Mouse (Mus musculus): ENCODE data around the gene Gm48552. TPM values are rescaled to one million over a fixed set of nuclear protein-coding genes. Genes with fewer than 3 reads are reported as not detected.

The Gm48552 gene
- total and polyA plus RNA-seq, 3 experiments, result 0.46 to 1.1 (median 0.98) TPM

GRCm38 (mm10) chr10:81356352-81356990 is 32.3 kb upstream of the Gm48552 start:
- H3K9me3 ChIP-seq (replicated peaks; ENCODE audit: low read length), result no peaks in the 10 kb centered on the region
- H3K4me2 ChIP-seq (ENCODE audit: insufficient read depth, low read depth, poor library complexity, severe bottlenecking), result peak overlapping the region; percentile 58
- H3K9ac ChIP-seq (ENCODE audit: insufficient read depth, low read depth), result peak overlapping the region; percentile 41
- no peaks in the 10 kb centered on the region for H3K27me3 ChIP-seq (replicated peaks)
- peak overlapping the region; percentile 43 for H3K27ac ChIP-seq (ENCODE audit: insufficient read depth, low read depth)
- peak overlapping the region; percentile 27 to 92 (median 37) for H3K4me3 ChIP-seq (replicated peaks in 1 of 3; ENCODE audit: low read depth in 2 of 3, low read length in 2 of 3, poor library complexity in 1 of 3)
- no peaks in the 10 kb centered on the region; the same call in 1 of the 2 replicates for H3K79me2 ChIP-seq (replicated peaks; ENCODE audit: control insufficient read depth, extremely low read depth, insufficient read depth, poor library complexity, severe bottlenecking)
- H3K4me1 ChIP-seq (ENCODE audit: control insufficient read depth in 1 of 2, insufficient read depth in 2 of 2), result peaks cover 22 to 67% of the 10 kb centered on the region in 2 experiments
- peaks cover 7 to 21% of the 10 kb centered on the region in 2 experiments for H3K36me3 ChIP-seq (replicated peaks in 1 of 2; ENCODE audit: control insufficient read depth in 1 of 2, insufficient read depth in 1 of 2, low read length in 1 of 2)
- peak; percentile 86 for DNase-seq (ENCODE audit: extremely low read depth)
- in situ Hi-C loops (cut with MboI; ENCODE audit: low pct_ligation_motif_present, low pct_unique_long_range_greater_than_20kb, low sequenced_read_pairs), result loop anchor here (10.0 kb wide), 1 partner anchor 162 kb away; no protein-coding TSS in a partner anchor
- TF ChIP-seq MYC (IDR thresholded peaks at IDR 0.05; ENCODE audit: low read depth, low read length) (peak; percentile 97), ETS1 (conservative IDR thresholded peaks at IDR 0.05; ENCODE audit: low read depth, low read length) (0 out of 2 replicates have a peak, but pooled peaks have one; percentile 39), USF2 (conservative IDR thresholded peaks at IDR 0.05; ENCODE audit: low read depth, low read length) (0 out of 2 replicates have a peak, but pooled peaks have one; percentile 18), JUN (IDR thresholded peaks at IDR 0.05; ENCODE audit: insufficient read depth, low read depth, low read length) (no peak), GABPA (IDR thresholded peaks at IDR 0.05; ENCODE audit: insufficient replicate concordance, low read depth, low read length) (no peak), USF1 (IDR thresholded peaks at IDR 0.05; ENCODE audit: low read depth, low read length) (0 out of 2 replicates have a peak, but pooled peaks have one; percentile 11), POLR2A (IDR thresholded peaks at IDR 0.05; ENCODE audit: low read depth, low read length) (peak; percentile 46; the same call in 1 of the 2 replicates), UBTF (IDR thresholded peaks at IDR 0.05; ENCODE audit: low read depth, low read length) (no peak), BHLHE40 (IDR thresholded peaks at IDR 0.05; ENCODE audit: low read depth, low read length) (peak; percentile 82), TCF12 (IDR thresholded peaks at IDR 0.05; ENCODE audit: low read depth, low read length) (peak; percentile 59; the same call in 1 of the 2 replicates), EP300 (IDR thresholded peaks at IDR 0.05; ENCODE audit: low read length) (no peak), MEF2A (IDR thresholded peaks at IDR 0.05; ENCODE audit: borderline replicate concordance, low read depth, low read length) (0 out of 2 replicates have a peak, but pooled peaks have one; percentile 12), ZNF384 (IDR thresholded peaks at IDR 0.05; ENCODE audit: low read depth, low read length) (no peak), MXI1 (IDR thresholded peaks at IDR 0.05; ENCODE audit: low read depth, low read length) (peak; percentile 81; the same call in 1 of the 2 replicates), SIN3A (IDR thresholded peaks at IDR 0.05; ENCODE audit: low read length) (peak; percentile 53; the same call in 1 of the 2 replicates), RCOR1 (conservative IDR thresholded peaks at IDR 0.05; ENCODE audit: low read depth, low read length) (no peak), NRF1 (IDR thresholded peaks at IDR 0.05; ENCODE audit: low read depth, low read length) (peak; percentile 67), NELFE (IDR thresholded peaks at IDR 0.05; ENCODE audit: low read depth, low read length) (no peak), KAT2A (IDR thresholded peaks at IDR 0.05; ENCODE audit: insufficient replicate concordance, low read length) (no peak), IRF4 (IDR thresholded peaks at IDR 0.05; ENCODE audit: low read depth, low read length) (no peak), HCFC1 (IDR thresholded peaks at IDR 0.05; ENCODE audit: low read depth, low read length) (no peak), TBP (conservative IDR thresholded peaks at IDR 0.05; ENCODE audit: low read depth, low read length) (0 out of 2 replicates have a peak, but pooled peaks have one; percentile 36), JUND (conservative IDR thresholded peaks at IDR 0.05; ENCODE audit: low read depth, low read length) (no peak), SMC3 (IDR thresholded peaks at IDR 0.05; ENCODE audit: low read depth, low read length) (no peak), ZMIZ1 (IDR thresholded peaks at IDR 0.05; ENCODE audit: low read depth, low read length) (no peak), E2F4 (IDR thresholded peaks at IDR 0.05; ENCODE audit: insufficient replicate concordance, low read depth, low read length) (no peak), MAZ (IDR thresholded peaks at IDR 0.05; ENCODE audit: low read depth, low read length) (no peak), MAFK (IDR thresholded peaks at IDR 0.05; ENCODE audit: insufficient replicate concordance, low read length) (no peak), MAX (IDR thresholded peaks at IDR 0.05; ENCODE audit: low read length) (peak; percentile 95), CTCF (conservative IDR thresholded peaks at IDR 0.05 in 1 of 2, IDR thresholded peaks at IDR 0.05 in 1 of 2; ENCODE audit: low read depth in 2 of 2, low read length in 2 of 2) (no peak), ZC3H11A (IDR thresholded peaks at IDR 0.05; ENCODE audit: low read depth, low read length) (no peak), POLR2AphosphoS2 (IDR thresholded peaks at IDR 0.05; ENCODE audit: low read depth, low read length) (no peak), RAD21 (IDR thresholded peaks at IDR 0.05; ENCODE audit: low read depth, low read length) (no peak), CHD2 (IDR thresholded peaks at IDR 0.05; ENCODE audit: low read length) (0 out of 2 replicates have a peak, but pooled peaks have one; percentile 25)
- dilution Hi-C loops (cut with MboI; ENCODE audit: extremely low pct_ligation_motif_present, extremely low pct_unique_long_range_greater_than_20kb, low sequenced_read_pairs), result no loop called here
